Mouse (Mus musculus) olfactory bulb, adult 2 months (tissue): Measurements from ENCODE around the gene Hectd4.

Experiments used
- CTCF ChIP-seq: fragments of 200-500 bp; IDR thresholded peaks from 2 replicates; pipeline ENCODE4 v1.5.1; 2012; ENCODE audit warnings: low read depth, mild to moderate bottlenecking, low read length, moderate library complexity; ENCODE audit not compliant: insufficient read depth
- POLR2A ChIP-seq: fragments of 200-500 bp; IDR thresholded peaks from 2 replicates; pipeline ENCODE4 v1.6.1; 2012; ENCODE audit warnings: mild to moderate bottlenecking, low read depth, low read length, moderate library complexity; ENCODE audit not compliant: insufficient read depth

- no peak for TF ChIP-seq POLR2A
- TF ChIP-seq CTCF, result no peak
Measured at GRCm38 (mm10) chr5:121210601-121210924, 9.5 kb upstream of the Hectd4 start.
